Mouse (Mus musculus) fat pad, adult 2 months (tissue): ENCODE measurements around the gene Zfp503.

Source experiments
- DNase-seq: peaks from one replicate; pipeline ENCODE4 v3.0.0-alpha.2; 2011; ENCODE audit warnings: low read depth, low spot score; ENCODE audit errors: extremely low read depth

Zfp503 gene

DNA sequence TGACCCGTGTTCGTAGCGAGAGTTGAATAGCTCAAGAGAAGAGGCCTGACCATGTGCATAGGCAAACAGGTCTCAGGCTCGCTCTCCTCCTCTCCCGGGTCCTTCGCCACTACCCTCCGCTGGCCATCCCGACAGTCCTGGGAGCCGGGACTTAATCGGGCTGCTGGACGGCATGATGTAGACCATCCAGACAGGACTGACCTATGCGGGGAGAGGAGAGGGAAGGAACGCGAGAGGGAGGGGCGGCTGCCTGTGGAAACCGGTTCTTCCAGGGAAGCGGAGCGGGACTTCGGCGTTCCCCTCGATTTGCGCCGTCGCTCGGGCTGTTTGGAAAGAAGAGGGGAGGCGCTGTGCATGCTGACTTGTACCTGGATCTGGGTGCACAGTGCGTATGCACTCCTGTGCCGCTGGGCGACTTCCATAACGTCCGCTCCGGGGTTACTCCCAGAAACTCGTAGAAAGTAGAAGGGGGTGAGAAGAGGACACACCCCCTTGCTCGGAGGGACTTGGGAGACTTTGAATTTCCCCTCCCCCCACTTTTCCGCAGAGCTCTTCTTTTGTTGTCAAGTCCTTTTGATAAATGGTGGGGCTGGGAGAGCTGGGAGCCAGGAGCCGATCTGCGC, at the start of gene Zfp503:
Gene Zfp503, minus strand, starts transcription at position 311 of the 623 bp plus-strand sequence.
- no peak for DNase-seq

DNA sequence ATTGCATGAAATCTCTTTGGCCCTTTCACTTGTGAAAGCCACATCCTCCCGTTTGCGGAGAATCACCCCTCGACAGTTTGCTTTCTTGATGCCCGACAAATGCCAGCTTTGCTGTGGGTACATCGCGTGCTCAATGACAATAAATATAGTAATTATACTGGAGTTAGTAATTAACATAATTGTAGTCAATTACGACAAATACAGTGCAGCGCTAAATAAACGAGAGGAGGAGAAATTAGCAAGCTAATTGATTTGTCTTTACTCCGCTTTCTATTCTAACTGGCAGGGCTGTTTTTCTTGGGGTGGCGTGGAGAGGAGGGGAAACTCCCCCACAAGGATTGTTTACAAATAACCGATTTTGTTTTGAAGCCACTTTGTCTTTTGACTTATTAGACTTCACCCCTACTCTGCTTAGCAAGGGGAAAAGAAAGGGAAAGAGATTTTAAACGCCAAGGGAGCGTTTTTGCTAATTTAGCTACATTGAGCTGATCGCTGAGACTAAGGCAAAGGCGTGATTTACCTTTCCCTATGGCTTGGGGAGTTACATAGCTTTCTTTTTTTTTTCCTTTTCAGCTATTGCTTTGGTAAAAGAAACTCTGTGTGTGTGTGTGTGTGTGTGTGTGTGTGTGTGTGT, 48.2 kb upstream of the Zfp503 start:
- no peak for DNase-seq

DNA sequence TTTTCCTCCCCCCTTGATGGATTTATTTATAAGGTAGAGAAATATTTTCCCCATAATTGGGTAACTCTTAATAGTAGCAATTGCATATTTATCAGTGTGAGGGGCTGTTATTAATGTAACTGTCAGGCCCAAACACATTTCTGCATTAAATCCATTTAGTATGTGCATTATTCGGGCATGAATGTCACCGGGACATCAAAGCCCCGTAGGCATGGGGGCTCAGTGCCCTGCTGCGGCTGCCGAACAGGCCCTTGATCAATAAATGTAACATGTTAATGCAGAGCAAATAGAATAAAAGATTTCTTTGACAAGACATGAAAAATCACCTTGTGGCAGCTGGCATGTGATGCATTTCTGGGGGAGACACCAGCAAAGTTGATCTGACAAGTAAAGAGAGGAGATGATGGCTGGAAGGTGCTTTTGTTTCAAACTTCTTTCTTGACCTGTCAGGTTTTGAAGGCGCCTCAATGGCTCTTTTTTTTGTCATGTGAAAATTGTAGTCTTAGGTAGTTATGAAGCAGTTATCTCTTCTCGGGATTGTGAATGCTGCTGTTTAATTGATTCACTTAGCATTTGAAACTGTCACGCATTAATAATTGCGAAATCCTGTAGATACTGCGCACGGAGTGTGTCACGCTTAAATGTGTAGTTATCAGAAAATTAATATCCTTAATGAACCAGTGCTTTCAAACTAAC, 47.5 kb upstream of the Zfp503 start:
- no peak for DNase-seq

DNA sequence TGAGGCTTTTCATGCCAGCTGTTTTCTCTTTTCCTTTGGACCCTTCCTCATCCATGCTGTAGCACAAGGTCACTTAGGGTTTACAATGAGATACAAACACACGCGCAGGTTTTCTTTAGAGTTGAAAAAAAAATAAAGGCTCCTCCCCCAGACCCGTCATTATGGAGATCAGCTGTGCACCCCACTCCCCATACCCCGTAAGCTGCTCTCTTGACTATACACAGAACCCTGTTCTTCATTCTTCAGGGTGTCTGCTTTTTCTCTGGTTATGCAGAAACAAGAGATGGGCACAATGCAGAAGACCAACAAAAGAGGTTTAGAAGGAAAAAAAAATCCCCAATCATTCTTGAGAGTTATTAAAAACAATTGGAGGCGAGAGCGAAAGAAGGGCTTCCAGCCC, 46.9 kb upstream of the Zfp503 start:
- DNase-seq, result no peak

DNA sequence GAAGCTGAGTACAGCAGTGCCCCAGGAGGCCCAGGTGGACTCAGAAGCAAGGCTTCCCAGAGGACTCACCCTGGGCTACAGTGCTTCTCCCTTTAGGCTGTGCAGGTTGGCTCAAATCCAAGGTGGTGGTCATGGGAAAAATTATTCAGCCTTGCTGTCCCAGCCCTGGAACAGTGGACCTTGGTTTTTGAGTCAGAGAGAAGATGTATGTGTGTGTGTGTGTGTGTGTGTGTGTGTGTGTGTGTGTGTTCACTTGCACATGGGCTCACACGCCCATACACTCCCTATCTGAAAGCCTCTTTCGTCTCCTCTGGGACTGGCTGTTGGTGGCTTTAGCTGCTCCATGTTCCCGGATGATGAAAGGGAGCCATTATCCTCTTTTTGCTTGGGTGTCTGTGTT, 46.5 kb upstream of the Zfp503 start:
- DNase-seq, result no peak

DNA sequence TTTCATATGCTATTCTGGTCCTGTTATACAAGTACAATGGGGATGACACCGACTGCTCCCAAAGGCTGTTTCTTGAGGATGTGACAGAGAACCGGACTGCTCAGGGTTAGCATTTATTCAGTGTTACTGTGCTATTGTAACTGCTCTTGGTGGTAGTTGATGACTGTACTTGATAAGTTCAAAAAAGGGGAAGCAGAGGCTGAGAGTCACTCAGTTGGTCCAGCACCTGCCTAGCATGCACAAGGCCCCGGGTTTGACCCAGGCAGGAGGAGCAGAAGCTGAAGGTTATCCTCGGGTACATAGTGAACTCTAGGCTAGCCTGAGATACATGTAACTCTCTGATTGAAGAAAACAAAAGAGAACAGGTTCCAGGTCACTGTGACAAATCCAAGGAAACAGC, 34.1 kb upstream of the Zfp503 start:
- no peak for DNase-seq

DNA sequence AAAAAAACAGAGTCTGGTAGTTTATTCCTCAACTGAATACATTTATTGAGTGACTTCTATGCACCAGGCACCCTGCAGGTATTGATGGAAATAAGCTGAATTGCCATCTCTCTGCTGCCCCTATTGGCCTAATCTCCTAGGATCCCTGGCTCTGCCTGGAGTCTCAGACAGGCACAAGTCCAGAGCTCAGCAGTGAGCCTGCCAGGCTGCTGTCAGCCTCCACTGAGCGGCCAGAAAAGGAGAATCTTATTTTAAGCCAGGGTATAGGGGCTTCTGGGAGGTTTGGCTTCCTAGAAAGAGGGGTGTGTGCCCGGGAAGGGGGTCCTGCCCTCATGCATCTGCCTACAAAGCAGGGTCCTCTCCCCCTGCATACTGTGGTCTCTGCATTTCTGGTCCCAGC, 31.5 kb upstream of the Zfp503 start:
- no peak for DNase-seq

DNA sequence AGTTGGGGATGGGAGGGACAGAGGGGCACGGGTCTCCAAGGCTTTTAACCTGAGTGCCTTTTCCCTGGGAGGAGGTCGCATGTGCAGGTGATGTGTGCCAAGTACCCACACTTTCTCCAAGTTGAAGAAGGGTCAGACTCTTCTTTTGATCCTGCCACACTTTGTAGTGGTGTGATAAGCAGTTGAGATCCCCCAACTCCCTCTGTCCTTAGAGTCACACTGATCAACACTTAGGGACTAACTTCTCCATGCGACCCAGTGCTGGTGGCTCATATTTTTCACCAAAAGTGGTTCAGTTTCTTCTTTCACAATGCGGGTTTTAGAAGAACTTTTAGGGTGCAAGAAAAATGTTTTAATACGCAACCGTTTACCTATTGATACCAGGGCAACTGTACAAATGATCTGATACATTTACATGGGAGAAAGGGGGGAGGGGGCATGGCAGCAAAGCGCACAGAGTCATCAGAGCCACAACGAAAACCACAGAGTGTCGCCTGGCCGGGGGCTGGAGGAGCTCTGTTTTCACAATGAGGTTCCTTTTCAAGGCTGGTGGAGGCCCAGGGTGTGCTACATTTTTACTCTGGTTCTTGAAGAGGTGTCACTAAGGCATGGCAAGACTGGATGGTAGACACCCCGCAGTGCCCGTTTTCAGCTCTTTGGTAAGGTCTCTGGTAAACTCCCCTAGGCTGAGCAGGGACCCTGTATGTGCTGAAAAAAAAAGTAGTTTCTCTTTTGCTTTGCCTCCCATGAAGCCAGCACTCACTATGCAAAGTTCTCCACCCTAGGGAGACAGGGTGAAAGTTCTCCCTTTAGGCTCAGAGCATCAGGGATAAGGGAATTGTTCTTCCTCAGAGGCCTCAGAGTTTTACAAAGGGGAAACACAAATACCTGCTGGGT, 30.8 kb upstream of the Zfp503 start:
- DNase-seq, result no peak

DNA sequence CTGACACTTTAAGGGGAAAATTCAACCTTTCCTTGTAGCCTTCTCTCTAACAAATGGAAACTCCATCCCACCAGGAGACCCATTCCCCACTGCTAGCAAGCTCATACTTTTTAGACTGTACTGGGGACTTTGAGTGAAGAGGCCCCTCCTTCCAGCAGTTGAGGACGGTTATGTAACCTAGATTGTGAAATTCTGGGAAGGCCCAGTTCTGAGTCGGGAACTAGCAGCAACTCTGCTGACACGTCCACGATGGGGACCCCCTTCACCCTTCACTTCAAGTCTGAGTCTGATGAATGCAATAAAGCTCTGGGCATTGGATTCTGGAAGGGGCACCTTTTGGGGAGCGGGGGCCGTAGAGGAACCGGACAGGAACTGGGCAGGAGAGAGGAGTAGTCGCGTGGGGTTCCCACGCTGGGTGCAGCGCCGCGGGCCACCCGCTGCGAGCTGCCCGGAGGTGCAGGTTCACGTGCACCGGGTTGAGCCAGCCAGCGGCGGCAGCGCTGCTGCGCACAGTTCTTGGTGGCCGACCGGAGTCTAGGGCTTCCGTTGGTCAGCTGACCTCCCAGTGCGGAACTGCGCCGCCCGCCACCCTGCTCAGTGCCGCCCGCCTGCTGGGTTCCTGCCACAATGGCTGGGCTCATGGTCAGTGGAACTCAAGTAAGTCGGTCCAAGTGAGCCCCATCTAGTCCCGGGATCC, 30.0 kb upstream of the Zfp503 start, which contains the start of gene Lrmda:
Gene Lrmda, plus strand, starts transcription at position 461 of the 697 bp plus-strand sequence.
- no peak for DNase-seq

DNA sequence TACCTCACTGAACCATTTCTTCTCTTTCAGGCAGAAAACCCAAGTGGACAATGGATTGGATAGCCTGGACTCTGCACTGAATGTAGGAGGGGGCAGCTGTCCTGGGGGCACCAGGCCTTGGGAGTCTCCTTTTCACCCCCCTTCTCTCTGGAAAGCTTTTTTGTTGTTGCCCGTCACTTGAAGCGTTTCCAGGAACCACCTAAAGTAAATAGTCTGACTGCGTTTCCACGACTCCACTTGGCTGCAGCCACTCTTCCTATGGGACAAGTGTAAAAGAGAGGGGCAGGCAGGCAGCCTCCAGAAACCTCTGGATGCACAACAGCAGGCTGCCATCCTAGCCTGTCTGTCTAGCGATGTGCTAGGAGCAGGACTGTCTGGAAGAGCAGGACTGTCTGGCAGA, 27.6 kb upstream of the Zfp503 start:
- no peak for DNase-seq

DNA sequence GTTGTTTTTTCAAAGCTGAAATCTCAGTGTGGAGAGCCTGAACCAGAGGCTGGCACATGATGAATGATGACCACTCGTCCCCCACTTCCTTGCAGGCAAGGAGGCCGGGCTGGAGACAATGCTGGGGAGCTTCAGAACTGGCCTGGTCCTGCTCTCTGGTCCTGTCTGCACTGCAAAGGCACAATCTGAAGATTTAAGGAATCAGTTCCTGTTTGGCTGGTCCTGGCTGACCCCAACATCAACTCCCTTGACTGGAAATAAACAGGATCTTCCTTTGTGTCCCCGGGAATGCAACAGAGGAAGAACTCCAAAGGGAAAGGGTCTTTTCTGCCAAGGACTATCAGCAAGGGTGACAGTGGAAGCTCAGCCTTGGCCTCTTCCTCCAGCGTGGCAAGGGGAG, 25.4 kb upstream of the Zfp503 start:
- no peak for DNase-seq

DNA sequence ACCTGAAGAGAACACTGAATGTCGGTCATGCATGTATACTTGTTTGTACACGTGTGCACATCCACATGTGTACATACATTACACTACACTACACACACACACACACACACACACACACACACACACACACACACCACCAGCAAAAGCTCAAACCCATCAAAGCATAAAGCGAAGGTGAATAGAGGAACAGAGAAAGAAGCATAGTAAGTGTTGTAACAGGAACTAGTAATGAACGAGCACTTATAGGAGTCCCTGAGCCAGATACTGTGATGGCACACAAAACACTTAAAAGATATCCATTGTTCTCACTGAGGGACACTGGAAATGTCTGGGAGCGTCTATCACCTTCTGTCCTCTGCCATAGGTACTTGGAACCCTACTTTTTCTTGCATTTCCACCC, 24.9 kb upstream of the Zfp503 start:
- no peak for DNase-seq

DNA sequence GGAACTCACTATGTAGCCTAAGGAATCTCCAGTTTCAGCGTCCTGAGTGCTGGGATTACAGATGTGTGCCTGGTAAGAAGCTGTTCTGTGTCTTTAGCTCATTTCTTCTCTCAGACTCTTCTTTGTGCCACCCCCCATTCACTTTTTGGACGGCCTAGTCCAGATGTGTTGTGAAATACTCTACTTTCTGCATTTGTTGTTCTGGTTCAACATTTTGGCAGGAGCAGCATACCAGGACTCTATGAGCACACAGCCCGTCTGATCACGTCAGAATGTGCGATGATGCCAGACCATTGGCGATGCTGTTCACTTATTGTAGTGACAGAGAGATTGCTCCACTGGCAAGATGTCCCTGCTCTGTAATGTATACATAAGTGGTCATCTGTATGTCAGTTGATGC, 17.6 kb upstream of the Zfp503 start:
- DNase-seq, result no peak

DNA sequence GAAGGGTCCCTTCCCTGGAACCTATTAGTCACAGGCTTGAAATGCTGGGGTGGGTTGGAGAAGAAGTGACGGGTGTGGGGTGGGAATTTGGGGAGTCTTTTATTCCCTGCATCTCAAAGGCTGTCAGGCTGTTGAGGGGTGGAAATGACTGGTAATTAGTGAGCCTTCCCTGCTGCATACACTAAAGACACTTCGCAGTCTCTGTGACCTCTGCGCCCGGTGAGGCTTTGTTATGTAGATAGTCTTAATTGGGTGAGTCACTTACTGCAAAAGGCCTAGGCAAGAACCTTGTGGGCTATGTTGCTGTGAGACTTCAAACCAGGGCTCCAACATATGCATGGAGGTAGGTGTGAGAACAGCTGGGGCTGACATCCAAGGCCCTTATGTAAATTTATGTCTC, 15.5 kb upstream of the Zfp503 start:
- no peak for DNase-seq

DNA sequence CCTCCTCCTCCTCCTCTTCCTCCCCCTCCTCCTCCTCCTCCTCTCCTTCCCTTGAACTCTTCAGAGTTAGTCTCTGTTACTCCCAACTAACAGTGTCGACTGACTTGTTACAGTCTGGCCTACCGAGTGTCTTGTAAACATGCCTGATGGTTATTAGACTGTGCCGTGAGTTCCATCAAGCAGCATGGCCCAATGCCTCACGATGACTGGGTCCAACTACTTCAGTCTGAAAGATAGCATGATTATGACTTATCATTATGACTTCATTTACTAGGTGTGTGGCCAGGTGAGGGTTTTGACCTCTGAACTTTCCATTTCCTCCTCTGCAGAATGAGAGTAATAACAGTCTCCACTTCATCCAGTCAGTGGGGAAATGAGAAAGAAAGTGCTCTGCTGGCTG, 14.2 kb upstream of the Zfp503 start:
- DNase-seq, result no peak

DNA sequence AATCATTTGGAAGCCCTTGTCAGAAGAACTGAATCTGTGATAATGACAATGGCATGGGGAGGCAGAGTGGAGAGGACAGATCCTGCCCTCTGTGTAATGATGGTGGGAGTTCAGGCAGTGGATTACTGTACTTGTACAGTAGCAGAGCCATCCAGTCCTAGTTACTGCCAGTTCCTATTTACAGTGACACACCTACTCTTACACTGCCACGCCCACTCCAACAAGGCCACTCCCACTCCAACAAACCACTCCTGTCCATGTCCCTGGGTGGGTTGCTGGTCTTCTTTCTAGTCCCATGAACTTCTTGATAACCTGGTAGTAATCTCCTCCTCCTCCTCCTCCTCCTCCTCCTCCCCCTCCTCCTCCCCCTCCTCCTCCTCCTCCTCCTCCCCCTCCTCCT, 13.8 kb upstream of the Zfp503 start:
- no peak for DNase-seq

DNA sequence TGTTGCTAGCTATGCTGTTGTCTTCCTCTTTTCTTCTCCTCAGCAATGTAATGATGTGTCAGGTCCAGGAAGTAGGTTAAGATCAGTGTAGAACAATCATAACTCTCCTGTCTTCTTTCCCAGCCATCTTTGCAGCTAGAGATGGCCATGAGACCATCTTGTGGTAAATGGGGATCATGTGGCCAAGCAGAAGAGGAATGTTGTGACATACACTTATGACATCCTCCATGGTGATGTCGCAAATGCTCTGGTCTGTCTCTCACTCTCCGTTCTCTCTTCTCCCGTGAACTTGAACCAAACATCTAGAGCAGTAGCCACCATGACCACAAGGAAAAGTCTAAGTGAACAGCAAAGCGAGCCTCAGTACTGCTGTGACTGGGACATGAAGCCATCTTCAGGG, 10.2 kb upstream of the Zfp503 start:
- no peak for DNase-seq

DNA sequence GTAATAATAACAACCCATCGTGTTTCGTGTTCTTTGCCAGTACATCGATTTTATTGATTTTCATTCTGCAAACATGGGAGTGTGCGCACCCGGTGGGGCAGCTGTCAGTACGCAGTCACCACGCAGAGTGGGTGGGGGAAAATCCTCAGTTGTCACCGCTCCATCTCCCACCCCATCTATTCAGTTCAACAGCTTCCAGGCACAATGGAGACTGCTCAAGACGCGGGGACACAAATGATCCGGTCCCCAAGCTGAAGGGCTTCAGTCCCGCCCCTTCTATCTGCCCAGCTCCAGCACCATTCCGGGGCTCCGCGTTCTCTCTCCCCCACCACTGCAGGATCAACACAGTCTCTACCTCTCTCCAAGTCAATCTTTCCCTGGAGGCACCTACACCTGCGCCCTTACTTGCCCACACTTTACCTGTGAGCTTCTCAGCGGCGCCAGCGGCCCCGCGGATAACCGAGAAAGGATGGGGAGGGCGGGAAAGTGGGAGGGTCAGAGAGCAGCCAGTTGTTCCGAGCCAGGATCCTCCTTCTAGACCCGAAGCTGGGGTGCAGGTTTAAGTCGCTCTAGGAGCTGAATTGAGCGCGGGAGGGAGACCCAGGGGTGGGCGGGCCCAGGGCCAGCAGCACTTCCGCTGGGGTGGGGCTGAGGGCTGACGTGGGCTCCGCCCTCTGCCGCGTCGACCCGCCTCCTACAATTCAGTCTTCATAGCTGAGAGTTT, 5.8 kb upstream of the Zfp503 start:
- no peak for DNase-seq

DNA sequence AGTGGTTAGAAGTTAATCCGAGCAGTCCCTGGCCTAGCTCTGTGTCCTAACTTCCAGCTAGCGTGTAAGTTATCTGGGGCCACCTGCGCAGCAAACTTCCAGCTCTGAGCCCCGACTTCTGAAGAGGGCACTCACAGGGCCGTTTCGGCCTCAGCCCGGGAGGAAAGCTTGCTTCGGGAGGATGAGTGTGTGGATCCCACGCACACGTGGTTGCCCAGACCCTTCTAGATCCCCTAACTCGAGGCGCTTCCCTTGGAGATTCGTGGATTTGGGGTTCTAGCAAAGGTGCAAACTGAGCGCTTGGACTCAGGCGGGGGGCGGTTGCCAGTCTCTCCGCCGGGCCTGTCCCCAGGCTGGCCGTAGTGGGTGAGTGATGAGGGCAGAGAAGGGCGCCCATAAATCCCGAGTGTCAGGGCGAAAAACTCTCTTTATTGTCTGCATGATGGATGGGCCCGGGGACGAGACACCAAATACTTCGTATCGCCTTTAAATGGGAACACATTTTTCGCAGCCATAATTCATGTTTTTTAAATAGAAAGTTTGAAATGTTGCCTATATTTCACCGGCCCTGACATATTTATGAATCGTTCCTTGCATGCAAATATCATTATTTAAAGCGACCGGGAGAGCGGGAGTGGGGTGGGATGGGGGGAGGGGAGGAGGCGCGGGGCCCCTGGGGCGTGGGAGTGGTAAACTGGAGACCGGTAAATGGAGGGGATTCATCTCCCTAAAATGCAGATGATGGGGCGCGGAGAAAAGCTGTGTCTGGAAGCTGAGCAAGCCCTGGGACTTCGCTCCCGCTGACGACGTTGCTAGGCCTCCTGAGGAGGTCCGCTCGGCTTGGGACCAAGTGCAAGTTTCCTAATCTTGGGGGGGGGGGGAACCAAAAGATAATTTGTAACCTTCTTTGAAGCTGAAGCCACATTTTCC, 4.9 kb upstream of the Zfp503 start:
- DNase-seq, result no peak
